Mouse (Mus musculus): ENCODE results near the gene Btbd35f16. TPM values are rescaled to one million over a fixed set of nuclear protein-coding genes. Genes with fewer than 3 reads are reported as not detected.
"Not testable (repeated sequence)": the region's sequence is repeated elsewhere in the genome, so short reads cannot be mapped to it uniquely, and the experiment has no call there.

Btbd35f16 gene
- not detected in 2 replicates for polyA plus RNA-seq (2015; fragmentation: Nextera tagmentation; extraction: Ambion mirVana)

- not testable (repeated sequence) for H3K4me2 ChIP-seq (replicated peaks); H3K9ac ChIP-seq; H3K9me3 ChIP-seq; H3K4me3 ChIP-seq (replicated peaks); H3K36me3 ChIP-seq; ATAC-seq; H3K4me1 ChIP-seq (replicated peaks); H3K27ac ChIP-seq; H3K27me3 ChIP-seq (replicated peaks)
- no CpG with 5 or more reads among the region's 3 CpGs for WGBS
Measured at GRCm38 (mm10) chrX:3956902-3957301, at the start of gene Btbd35f16. TSS of gene Btbd35f16 (minus strand) at chrX:3957002.

Other genes with a start within 250 kb of the Btbd35f16 start
- gene Btbd35f10, start 204.1 kb downstream of the Btbd35f16 start, polyA plus RNA-seq (2015; fragmentation: Nextera tagmentation; extraction: Ambion mirVana) = not detected in 2 replicates
- not detected in 2 replicates for gene Btbd35f3, start 80.7 kb upstream of the Btbd35f16 start, polyA plus RNA-seq (2015; fragmentation: Nextera tagmentation; extraction: Ambion mirVana)
- not detected in 2 replicates for gene Btbd35f28, start 239.6 kb upstream of the Btbd35f16 start, polyA plus RNA-seq (2015; fragmentation: Nextera tagmentation; extraction: Ambion mirVana)